Mouse (Mus musculus) lung, embryonic 16.5 days (tissue): ENCODE results near the gene Rhpn2. TPM values are rescaled to one million over a fixed set of nuclear protein-coding genes. Genes with fewer than 3 reads are reported as not detected.

ENCODE experiments used
- ATAC-seq: fragments of 200-750 bp; cut with Nextera tagmentation; 2 replicates; pipeline ENCODE4 v1.8.0; 2017; ENCODE audit warnings: low read depth, mild to moderate bottlenecking, moderate library complexity
- H3K27ac ChIP-seq: fragments of 300-500 bp; sonication (generic); 2 replicates; pipeline ENCODE4 v1.5.1; 2014; ENCODE audit warnings: mild to moderate bottlenecking, control low read depth, low read length
- H3K27me3 ChIP-seq: fragments of 300-500 bp; sonication (generic); 2 replicates; pipeline ENCODE4 v1.6.1; 2014; ENCODE audit warnings: low read depth, low read length, mixed read lengths; ENCODE audit not compliant: control insufficient read depth, insufficient read depth
- H3K36me3 ChIP-seq: fragments of 300-500 bp; sonication (generic); 2 replicates; pipeline ENCODE4 v1.6.1; 2014; ENCODE audit warnings: low read length; ENCODE audit not compliant: control insufficient read depth, insufficient read depth
- H3K4me1 ChIP-seq: fragments of 300-500 bp; sonication (generic); replicated peaks from 2 replicates; pipeline ENCODE4 v1.6.1; 2014; ENCODE audit warnings: low read length, mixed read lengths; ENCODE audit not compliant: control insufficient read depth, insufficient read depth
- H3K4me2 ChIP-seq: fragments of 300-500 bp; sonication (generic); 2 replicates; pipeline ENCODE4 v1.6.1; 2014; ENCODE audit warnings: low read depth, low read length, control low read depth
- H3K4me3 ChIP-seq: fragments of 300-500 bp; sonication (generic); 2 replicates; pipeline ENCODE4 v1.5.1; 2014; ENCODE audit warnings: mild to moderate bottlenecking, low read length, control low read depth
- H3K9ac ChIP-seq: fragments of 300-500 bp; sonication (generic); 2 replicates; pipeline ENCODE4 v1.6.1; 2014; ENCODE audit warnings: low read length, control low read depth
- H3K9me3 ChIP-seq: fragments of 300-500 bp; sonication (generic); 2 replicates; pipeline ENCODE4 v1.6.1; 2016; ENCODE audit warnings: low read length; ENCODE audit not compliant: control insufficient read depth
- WGBS: fragments of 180-500 bp; shearing (Covaris S2); extraction: QIAGEN DNeasy Blood & Tissue Kit; methylation state at CpG from one replicate; pipeline ENCODE4 v1.1.7; 2014; 5-methylcytosine and 5-hydroxymethylcytosine counted together
- polyA plus RNA-seq: library from polyadenylated mRNA; unstranded; fragments of >200 nt; fragmentation: Nextera tagmentation; extraction: Ambion mirVana; gene quantifications from 2 replicates; pipeline ENCODE4 v1.2.1, GENCODE M21; 2015

Gene Rhpn2
- polyA plus RNA-seq, 1 experiment from 2014 or later: 6.6 TPM

- 34% methylated on average over 4 of the region's 4 CpGs for WGBS
- Histone ChIP-seq H3K4me2 (no peak overlapping the region), H3K9me3 (no peaks in the 10 kb centered on the region), H3K27me3 (no peaks in the 10 kb centered on the region), H3K27ac (no peak overlapping the region), H3K9ac (no peak overlapping the region), H3K36me3 (no peaks in the 10 kb centered on the region), H3K4me3 (no peak overlapping the region), H3K4me1 (no peaks in the 10 kb centered on the region)
- ATAC-seq: no peak
Observed at GRCm38 (mm10) chr7:35342498-35342897, 8.5 kb downstream of the Rhpn2 start.

- H3K9me3 ChIP-seq: no peaks in the 10 kb centered on the region
- H3K4me1 ChIP-seq: no peaks in the 10 kb centered on the region
- no peak overlapping the region for H3K27ac ChIP-seq
- ATAC-seq: no peak
- no peaks in the 10 kb centered on the region for H3K36me3 ChIP-seq
- H3K27me3 ChIP-seq: no peaks in the 10 kb centered on the region
- H3K4me3 ChIP-seq: no peak overlapping the region
- H3K4me2 ChIP-seq: no peak overlapping the region
- no peak overlapping the region for H3K9ac ChIP-seq
- WGBS: 79% methylated on average over 5 of the region's 5 CpGs
Observed at GRCm38 (mm10) chr7:35344785-35345330, 10.9 kb downstream of the Rhpn2 start.

GRCm38 (mm10) chr7:35347918-35348700, 14.1 kb downstream of the Rhpn2 start:
- H3K36me3 ChIP-seq: no peaks in the 10 kb centered on the region
- H3K4me2 ChIP-seq: no peak overlapping the region
- no peaks in the 10 kb centered on the region for H3K9me3 ChIP-seq
- 42% methylated on average over 17 of the region's 18 CpGs for WGBS
- no peak overlapping the region for H3K9ac ChIP-seq
- no peaks in the 10 kb centered on the region for H3K27me3 ChIP-seq
- H3K4me3 ChIP-seq: no peak overlapping the region
- peak; percentile 72 for ATAC-seq
- H3K4me1 ChIP-seq: no peaks in the 10 kb centered on the region
- peak overlapping the region; percentile 17; the same call in 1 of the 2 replicates for H3K27ac ChIP-seq

GRCm38 (mm10) chr7:35349022-35349421, 15.1 kb downstream of the Rhpn2 start:
- 85% methylated on average over 4 of the region's 4 CpGs for WGBS

GRCm38 (mm10) chr7:35349886-35350684, 16.1 kb downstream of the Rhpn2 start:
- ATAC-seq: no peak
- Histone ChIP-seq H3K9ac (no peak overlapping the region), H3K9me3 (no peaks in the 10 kb centered on the region), H3K4me3 (no peak overlapping the region), H3K4me2 (no peak overlapping the region), H3K36me3 (no peaks in the 10 kb centered on the region), H3K4me1 (no peaks in the 10 kb centered on the region), H3K27ac (no peak overlapping the region), H3K27me3 (no peaks in the 10 kb centered on the region)
- WGBS: 70% methylated on average over 8 of the region's 8 CpGs

More at GRCm38 (mm10) chr7:35349022-35349421, 15.1 kb downstream of the Rhpn2 start:
- no peaks in the 10 kb centered on the region for H3K9me3 ChIP-seq
- H3K27me3 ChIP-seq: no peaks in the 10 kb centered on the region
- no peak overlapping the region for H3K27ac ChIP-seq
- no peaks in the 10 kb centered on the region for H3K36me3 ChIP-seq
- H3K9ac ChIP-seq: no peak overlapping the region
- H3K4me2 ChIP-seq: no peak overlapping the region
- H3K4me1 ChIP-seq: no peaks in the 10 kb centered on the region
- no peak for ATAC-seq
- H3K4me3 ChIP-seq: no peak overlapping the region

- no peak overlapping the region for H3K4me3 ChIP-seq
- H3K27ac ChIP-seq: no peak overlapping the region
Observed at GRCm38 (mm10) chr7:35351155-35351554, 17.2 kb downstream of the Rhpn2 start.

GRCm38 (mm10) chr7:35353306-35353705, 19.3 kb downstream of the Rhpn2 start:
- 92% methylated on average over 15 of the region's 15 CpGs for WGBS
- no peak overlapping the region for H3K4me2 ChIP-seq
- H3K9ac ChIP-seq: no peak overlapping the region
- H3K27me3 ChIP-seq: no peaks in the 10 kb centered on the region
- H3K9me3 ChIP-seq: no peaks in the 10 kb centered on the region
- ATAC-seq: no peak
- no peak overlapping the region for H3K4me3 ChIP-seq
- no peaks in the 10 kb centered on the region for H3K36me3 ChIP-seq
- H3K27ac ChIP-seq: no peak overlapping the region
- no peaks in the 10 kb centered on the region for H3K4me1 ChIP-seq

More at GRCm38 (mm10) chr7:35351155-35351554, 17.2 kb downstream of the Rhpn2 start:
- Histone ChIP-seq H3K4me2 (no peak overlapping the region), H3K4me1 (no peaks in the 10 kb centered on the region), H3K9ac (no peak overlapping the region), H3K9me3 (no peaks in the 10 kb centered on the region), H3K36me3 (no peaks in the 10 kb centered on the region), H3K27me3 (no peaks in the 10 kb centered on the region)
- 79% methylated on average over 3 of the region's 3 CpGs for WGBS
- no peak for ATAC-seq

- no peaks in the 10 kb centered on the region for H3K9me3 ChIP-seq
- 36% methylated on average over 5 of the region's 5 CpGs for WGBS
- H3K36me3 ChIP-seq: no peaks in the 10 kb centered on the region
- H3K4me2 ChIP-seq: no peak overlapping the region
- H3K27ac ChIP-seq: no peak overlapping the region
- H3K4me3 ChIP-seq: no peak overlapping the region
- no peaks in the 10 kb centered on the region for H3K4me1 ChIP-seq
- no peaks in the 10 kb centered on the region for H3K27me3 ChIP-seq
- ATAC-seq: no peak
- no peak overlapping the region for H3K9ac ChIP-seq
Observed at GRCm38 (mm10) chr7:35355303-35355872, 21.4 kb downstream of the Rhpn2 start.

GRCm38 (mm10) chr7:35357621-35358020, 23.7 kb downstream of the Rhpn2 start:
- Histone ChIP-seq H3K36me3 (no peaks in the 10 kb centered on the region), H3K9ac (no peak overlapping the region), H3K27me3 (no peaks in the 10 kb centered on the region), H3K4me2 (no peak overlapping the region), H3K4me3 (no peak overlapping the region), H3K4me1 (peaks cover 5% of the 10 kb centered on the region; the same call in 1 of the 2 replicates), H3K9me3 (no peaks in the 10 kb centered on the region), H3K27ac (no peak overlapping the region)
- no peak for ATAC-seq
- 69% methylated on average over 12 of the region's 12 CpGs for WGBS
